Mouse (Mus musculus) yolk sac, embryonic 10.5 days (tissue): ENCODE results near the gene Kank2.
A peak's percentile ranks its signal among the peaks of the same experiment; 100 is the strongest.

Experiments
- DNase-seq: peaks from one replicate; pipeline ENCODE4 v3.0.0-alpha.2; 2017; ENCODE audit warnings: low spot score

Kank2 gene

GRCm38 (mm10) chr9:21750370-21750769, 48.2 kb downstream of the Kank2 start:
- no peak for DNase-seq

- no peak for DNase-seq
These were observed 49.0 kb downstream of the Kank2 start for GRCm38 (mm10) chr9:21749382-21750118.

- DNase-seq, result no peak
These were observed 50.1 kb downstream of the Kank2 start for GRCm38 (mm10) chr9:21748491-21748890.

- no peak for DNase-seq
These were observed 50.5 kb downstream of the Kank2 start for GRCm38 (mm10) chr9:21748033-21748432.

GRCm38 (mm10) chr9:21747238-21747774, 51.2 kb downstream of the Kank2 start:
- no peak for DNase-seq

- no peak for DNase-seq
These were observed 57.0 kb downstream of the Kank2 start for GRCm38 (mm10) chr9:21741514-21741913.

- no peak for DNase-seq
These were observed 58.1 kb downstream of the Kank2 start for GRCm38 (mm10) chr9:21740427-21740826.

GRCm38 (mm10) chr9:21738776-21739175, 59.8 kb downstream of the Kank2 start:
- DNase-seq, result no peak

- DNase-seq, result no peak
These were observed 61.4 kb downstream of the Kank2 start for GRCm38 (mm10) chr9:21737188-21737587.

- peak; percentile 63 for DNase-seq
These were observed 62.0 kb downstream of the Kank2 start for GRCm38 (mm10) chr9:21736580-21736979.

GRCm38 (mm10) chr9:21735126-21735525, 63.4 kb downstream of the Kank2 start:
- no peak for DNase-seq

- no peak for DNase-seq
These were observed 64.6 kb downstream of the Kank2 start for GRCm38 (mm10) chr9:21733989-21734388.

GRCm38 (mm10) chr9:21733446-21733845, 65.1 kb downstream of the Kank2 start:
- no peak for DNase-seq

GRCm38 (mm10) chr9:21732288-21732687, 66.3 kb downstream of the Kank2 start:
- no peak for DNase-seq

GRCm38 (mm10) chr9:21729264-21729663, 69.3 kb downstream of the Kank2 start:
- no peak for DNase-seq

- no peak for DNase-seq
These were observed 70.2 kb downstream of the Kank2 start for GRCm38 (mm10) chr9:21728261-21728832.

GRCm38 (mm10) chr9:21726218-21726975, 72.1 kb downstream of the Kank2 start:
- DNase-seq, result no peak

GRCm38 (mm10) chr9:21725224-21726121, 73.1 kb downstream of the Kank2 start:
- DNase-seq, result no peak

- DNase-seq, result peak; percentile 96
These were observed 74.4 kb downstream of the Kank2 start for GRCm38 (mm10) chr9:21724147-21724536.

GRCm38 (mm10) chr9:21723377-21724146, 75.0 kb downstream of the Kank2 start, which contains the start of gene Ldlr:
Gene Ldlr, plus strand, starts transcription at chr9:21723483.
- peak; percentile 95 for DNase-seq

GRCm38 (mm10) chr9:21721036-21721435, 77.5 kb downstream of the Kank2 start:
- no peak for DNase-seq
